Mouse (Mus musculus): ENCODE results near the gene Hacd2. TPM values are rescaled to one million over a fixed set of nuclear protein-coding genes. Genes with fewer than 3 reads are reported as not detected.

Hacd2 gene
- polyA plus RNA-seq, 2 experiments, result 52.8 to 62.2 TPM

DNA sequence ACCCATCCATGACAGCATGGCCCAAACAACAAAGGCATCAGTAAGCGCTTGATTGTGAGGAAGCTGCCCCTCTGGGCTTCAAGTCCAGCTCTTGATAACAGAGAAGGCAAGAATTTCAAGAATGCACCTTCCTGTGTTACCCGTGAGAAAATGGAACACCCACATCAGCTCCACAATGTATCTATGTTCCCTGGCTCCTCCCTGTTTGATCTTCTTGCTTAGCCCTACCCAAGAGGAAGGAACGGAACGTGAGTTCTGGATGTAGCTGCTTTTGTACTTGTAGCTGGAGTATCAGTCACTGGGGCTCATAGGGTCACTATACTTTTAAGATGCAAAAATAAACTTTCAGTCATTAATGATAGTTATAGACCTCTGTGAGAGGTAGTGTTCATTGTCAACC is 98.4 kb downstream of the Hacd2 start:
- H3K4me3 ChIP-seq (replicated peaks; ENCODE audit: low read length), result no peak overlapping the region
- no peak for DNase-seq (ENCODE audit: low spot score)
- H3K27me3 ChIP-seq (ENCODE audit: control insufficient read depth, insufficient read depth, low read length), result no peaks in the 10 kb centered on the region
- no peaks in the 10 kb centered on the region for H3K36me3 ChIP-seq (ENCODE audit: control insufficient read depth, insufficient read depth, low read length)
- WGBS, result 72% methylated on average over 4 of the region's 4 CpGs
- H3K9me3 ChIP-seq (ENCODE audit: control insufficient read depth, low read length), result no peaks in the 10 kb centered on the region
- H3K4me2 ChIP-seq (replicated peaks; ENCODE audit: low read depth, low read length, severe bottlenecking), result no peak overlapping the region
- H3K27ac ChIP-seq (replicated peaks; ENCODE audit: low read depth, low read length), result no peak overlapping the region
- H3K9ac ChIP-seq (ENCODE audit: low read depth, low read length, severe bottlenecking), result no peak overlapping the region
- ATAC-seq (ENCODE audit: low FRiP score, low read depth), result no peak
- TF ChIP-seq POLR2A (IDR thresholded peaks at IDR 0.05; ENCODE audit: borderline replicate concordance, extremely low read depth, insufficient read depth, insufficient read length), result no peak
- no peaks in the 10 kb centered on the region for H3K4me1 ChIP-seq (ENCODE audit: control insufficient read depth, insufficient read depth, low read length)

DNA sequence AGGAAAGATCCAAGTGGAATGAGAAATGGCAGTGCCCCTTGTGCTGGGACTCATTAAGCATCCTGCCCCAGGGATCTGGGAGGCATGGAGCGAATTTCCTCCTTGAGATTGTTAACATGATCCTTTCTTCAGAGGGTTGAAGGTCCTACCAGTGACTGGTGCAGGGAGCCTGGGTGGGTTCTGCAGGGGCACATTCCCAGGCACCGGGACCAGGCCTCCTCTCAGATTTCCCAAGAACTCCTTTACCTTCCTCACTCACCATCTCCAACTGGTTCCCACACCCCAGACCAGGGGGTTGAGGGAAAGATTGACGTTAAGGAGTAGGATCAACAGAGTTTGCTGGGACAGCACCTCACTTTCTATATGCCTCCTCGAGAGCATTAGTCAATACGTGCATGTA is 105.0 kb downstream of the Hacd2 start:
- Histone ChIP-seq H3K36me3 (ENCODE audit: control insufficient read depth, insufficient read depth, low read length) (no peaks in the 10 kb centered on the region), H3K27ac (replicated peaks; ENCODE audit: low read depth, low read length) (no peak overlapping the region), H3K4me2 (replicated peaks; ENCODE audit: low read depth, low read length, severe bottlenecking) (no peak overlapping the region), H3K27me3 (ENCODE audit: control insufficient read depth, insufficient read depth, low read length) (no peaks in the 10 kb centered on the region), H3K9ac (ENCODE audit: low read depth, low read length, severe bottlenecking) (no peak overlapping the region), H3K9me3 (ENCODE audit: control insufficient read depth, low read length) (no peaks in the 10 kb centered on the region), H3K4me3 (replicated peaks; ENCODE audit: low read length) (no peak overlapping the region), H3K4me1 (ENCODE audit: control insufficient read depth, insufficient read depth, low read length) (no peaks in the 10 kb centered on the region)
- no peak for DNase-seq (ENCODE audit: low spot score)
- ATAC-seq (ENCODE audit: low FRiP score, low read depth), result no peak
- no peak for TF ChIP-seq POLR2A (IDR thresholded peaks at IDR 0.05; ENCODE audit: borderline replicate concordance, extremely low read depth, insufficient read depth, insufficient read length)
- WGBS, result 66% methylated on average over 5 of the region's 5 CpGs

DNA sequence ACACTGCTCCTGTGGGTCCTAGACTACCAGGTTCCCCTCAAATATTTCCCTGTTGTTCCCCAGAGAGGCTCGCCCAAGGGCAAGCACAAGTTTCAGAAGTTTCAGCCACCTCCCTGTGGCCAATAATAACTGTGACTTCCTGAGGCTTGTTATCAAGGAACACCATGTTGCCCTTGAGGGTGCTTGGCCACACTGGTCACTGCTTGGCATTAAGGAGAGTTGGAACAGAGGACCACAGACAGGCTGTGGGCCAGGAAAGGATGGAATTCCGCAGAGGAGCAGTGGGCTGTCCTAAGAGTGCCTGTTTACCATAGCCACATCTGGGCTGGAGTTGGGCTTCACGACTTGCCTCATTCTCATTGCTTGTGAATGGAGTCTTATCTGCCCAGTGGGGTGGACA is 107.9 kb downstream of the Hacd2 start:
- WGBS, result 68% methylated on average over 3 of the region's 3 CpGs
- Histone ChIP-seq H3K27me3 (ENCODE audit: control insufficient read depth, insufficient read depth, low read length) (no peaks in the 10 kb centered on the region), H3K27ac (replicated peaks; ENCODE audit: low read depth, low read length) (no peak overlapping the region), H3K9me3 (ENCODE audit: control insufficient read depth, low read length) (no peaks in the 10 kb centered on the region), H3K9ac (ENCODE audit: low read depth, low read length, severe bottlenecking) (no peak overlapping the region), H3K4me1 (ENCODE audit: control insufficient read depth, insufficient read depth, low read length) (no peaks in the 10 kb centered on the region), H3K4me2 (replicated peaks; ENCODE audit: low read depth, low read length, severe bottlenecking) (no peak overlapping the region), H3K36me3 (ENCODE audit: control insufficient read depth, insufficient read depth, low read length) (no peaks in the 10 kb centered on the region), H3K4me3 (replicated peaks; ENCODE audit: low read length) (no peak overlapping the region)
- ATAC-seq (ENCODE audit: low FRiP score, low read depth) (no peak), DNase-seq (ENCODE audit: low spot score) (no peak)
- TF ChIP-seq POLR2A (IDR thresholded peaks at IDR 0.05; ENCODE audit: borderline replicate concordance, extremely low read depth, insufficient read depth, insufficient read length), result no peak

DNA sequence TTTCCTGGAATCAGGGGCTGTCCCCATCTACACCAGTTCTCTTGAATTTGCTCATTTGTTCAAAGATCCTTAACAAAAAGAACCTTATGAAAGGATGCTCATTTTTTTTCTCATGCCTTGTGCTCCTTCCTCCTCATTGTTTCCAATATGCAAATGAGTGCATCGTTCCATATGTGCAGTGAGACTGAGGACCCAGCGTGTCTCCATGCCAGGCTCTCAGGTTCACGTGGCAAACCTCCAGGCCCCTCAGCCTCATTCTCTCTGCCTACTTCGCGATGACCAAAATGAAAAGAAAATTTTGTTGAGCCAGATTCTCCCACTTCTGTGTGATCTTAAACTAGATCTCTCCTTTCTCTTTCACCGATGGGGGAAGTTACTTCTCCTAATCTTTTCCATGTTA is 117.2 kb downstream of the Hacd2 start:
- no peak for DNase-seq (ENCODE audit: low spot score)
- Histone ChIP-seq H3K4me3 (replicated peaks; ENCODE audit: low read length) (no peak overlapping the region), H3K9me3 (ENCODE audit: control insufficient read depth, low read length) (no peaks in the 10 kb centered on the region), H3K4me2 (replicated peaks; ENCODE audit: low read depth, low read length, severe bottlenecking) (no peak overlapping the region), H3K27ac (replicated peaks; ENCODE audit: low read depth, low read length) (no peak overlapping the region), H3K9ac (ENCODE audit: low read depth, low read length, severe bottlenecking) (no peak overlapping the region), H3K4me1 (ENCODE audit: control insufficient read depth, insufficient read depth, low read length) (peaks cover 11% of the 10 kb centered on the region), H3K27me3 (ENCODE audit: control insufficient read depth, insufficient read depth, low read length) (no peaks in the 10 kb centered on the region), H3K36me3 (ENCODE audit: control insufficient read depth, insufficient read depth, low read length) (no peaks in the 10 kb centered on the region)
- 65% methylated on average over 6 of the region's 6 CpGs for WGBS
- no peak for TF ChIP-seq POLR2A (IDR thresholded peaks at IDR 0.05; ENCODE audit: borderline replicate concordance, extremely low read depth, insufficient read depth, insufficient read length)
- no peak for ATAC-seq (ENCODE audit: low FRiP score, low read depth)

DNA sequence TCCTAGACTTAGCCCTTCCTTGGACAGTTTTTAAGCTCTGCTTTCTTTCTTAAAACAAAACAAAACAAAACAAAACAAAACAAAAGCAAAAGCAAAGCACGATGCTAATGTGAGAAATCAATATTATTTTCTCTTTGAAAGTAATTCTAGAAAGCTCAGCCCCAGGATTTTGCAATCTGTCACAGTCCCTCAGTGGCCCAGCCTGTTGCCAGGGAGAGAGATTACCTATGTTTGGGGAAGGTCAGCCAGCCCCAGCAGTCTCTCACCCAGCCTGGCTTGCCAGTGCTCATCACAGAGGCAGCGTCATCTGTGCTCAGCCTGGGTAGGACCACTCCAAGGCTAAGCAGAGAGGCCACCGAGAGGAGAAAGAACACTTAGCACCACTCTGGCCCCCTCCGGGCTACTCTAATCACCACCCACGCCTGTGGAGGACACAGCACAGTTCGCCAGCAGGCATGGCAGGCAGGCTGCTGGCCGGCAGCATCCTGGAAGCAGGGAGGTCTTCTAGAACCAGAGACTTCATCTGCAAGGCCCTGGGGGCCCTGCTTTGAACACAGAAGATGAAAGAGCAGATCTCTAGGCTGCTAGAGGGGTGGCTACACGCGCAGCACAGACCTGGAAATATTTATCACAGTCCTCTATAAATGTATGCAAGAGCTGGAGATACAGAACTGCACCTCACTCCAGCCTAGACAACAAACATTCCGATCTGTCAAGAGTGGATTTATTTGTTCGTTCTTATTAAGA is 117.8 kb downstream of the Hacd2 start:
- TF ChIP-seq POLR2A (IDR thresholded peaks at IDR 0.05; ENCODE audit: borderline replicate concordance, extremely low read depth, insufficient read depth, insufficient read length), result no peak
- WGBS, result 14% methylated on average over 11 of the region's 11 CpGs
- H3K4me2 ChIP-seq (replicated peaks; ENCODE audit: low read depth, low read length, severe bottlenecking), result no peak overlapping the region; the same call in 1 of the 2 replicates
- H3K36me3 ChIP-seq (ENCODE audit: control insufficient read depth, insufficient read depth, low read length), result no peaks in the 10 kb centered on the region
- DNase-seq (ENCODE audit: low spot score), result no peak
- no peaks in the 10 kb centered on the region for H3K27me3 ChIP-seq (ENCODE audit: control insufficient read depth, insufficient read depth, low read length)
- H3K27ac ChIP-seq (replicated peaks; ENCODE audit: low read depth, low read length), result no peak overlapping the region
- ATAC-seq (ENCODE audit: low FRiP score, low read depth), result no peak
- no peaks in the 10 kb centered on the region for H3K9me3 ChIP-seq (ENCODE audit: control insufficient read depth, low read length)
- no peak overlapping the region for H3K4me3 ChIP-seq (replicated peaks; ENCODE audit: low read length)
- no peak overlapping the region for H3K9ac ChIP-seq (ENCODE audit: low read depth, low read length, severe bottlenecking)
- H3K4me1 ChIP-seq (ENCODE audit: control insufficient read depth, insufficient read depth, low read length), result peaks cover 11% of the 10 kb centered on the region
